Mouse (Mus musculus): ENCODE results near the gene Sh3glb2.

Gene Sh3glb2

DNA sequence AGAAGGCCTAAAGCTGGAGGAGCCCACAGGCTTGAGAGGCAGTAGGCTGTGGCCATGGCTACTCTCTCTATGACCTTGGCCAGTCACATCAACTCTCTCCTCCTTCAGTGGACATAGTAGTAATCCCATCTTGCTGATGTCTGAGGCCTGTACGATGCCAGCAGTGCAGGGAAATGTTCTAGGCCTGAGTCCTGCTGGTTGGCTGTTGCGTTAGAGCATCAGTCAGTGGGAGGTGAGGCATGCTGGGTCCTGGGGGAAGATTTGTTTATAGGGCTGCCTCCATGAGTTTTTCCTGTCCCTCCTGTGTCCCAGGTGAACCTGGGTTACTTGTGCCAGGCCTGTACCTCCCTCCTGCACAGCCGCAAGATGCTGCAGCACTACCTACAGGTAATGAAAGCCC, 17.1 kb downstream of the Sh3glb2 start:
- no peak for DNase-seq (ENCODE audit: low spot score)

DNA sequence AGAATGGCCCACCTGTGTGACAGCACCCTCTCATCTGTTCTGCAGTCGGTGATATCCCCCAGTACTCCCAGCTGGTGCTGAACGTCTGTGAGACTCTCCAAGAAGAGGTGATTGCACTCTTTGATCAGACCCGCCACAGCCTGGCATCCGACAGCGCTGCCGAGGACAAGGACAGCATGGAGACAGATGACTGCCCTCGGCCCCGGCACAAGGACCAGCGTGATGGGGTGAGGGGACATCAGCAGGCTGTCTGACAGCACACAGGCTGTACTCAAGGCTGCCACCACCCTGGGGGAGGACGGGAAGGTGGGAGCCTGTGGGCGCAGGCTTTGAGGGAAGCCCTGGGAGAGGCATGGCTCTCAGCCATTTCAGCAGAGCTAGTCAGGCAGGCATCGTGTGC, 22.0 kb downstream of the Sh3glb2 start:
- no peak for DNase-seq (ENCODE audit: low spot score)

DNA sequence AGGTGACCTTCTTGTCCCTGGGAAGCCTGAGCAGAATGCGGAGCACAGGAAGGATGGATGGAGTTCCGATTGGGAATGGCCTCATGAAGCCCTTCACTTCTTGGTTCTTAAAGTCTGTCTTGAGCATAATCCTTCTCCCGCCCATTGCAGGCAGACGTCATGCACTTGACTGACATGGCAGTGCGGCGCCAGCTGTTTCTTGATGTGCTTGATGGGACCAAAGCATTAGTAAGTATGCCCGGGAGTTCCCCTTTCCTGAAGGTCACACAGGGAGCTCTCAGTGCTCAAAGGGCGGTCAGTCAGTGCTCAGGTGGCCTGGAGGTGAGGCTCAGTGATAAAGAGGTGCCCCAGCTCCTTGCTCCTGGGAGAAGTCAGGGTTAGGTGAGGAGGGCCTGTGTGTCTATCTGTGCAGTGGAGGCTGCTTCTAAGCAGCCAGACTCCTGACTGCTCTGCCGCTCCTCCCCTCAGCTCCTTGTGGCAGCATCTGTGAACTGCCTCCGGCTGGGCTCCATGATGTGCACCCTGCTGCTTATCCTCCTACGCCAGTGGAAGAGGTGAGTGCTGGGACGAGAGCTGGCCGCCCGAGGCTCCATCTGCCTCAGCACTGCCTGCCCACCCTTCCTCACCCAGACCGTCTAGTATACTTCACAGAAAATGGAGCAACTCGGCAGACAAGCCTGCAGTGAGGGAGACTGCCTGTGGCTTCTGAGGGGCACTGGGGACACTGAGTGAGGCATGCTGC, 22.8 kb downstream of the Sh3glb2 start:
- DNase-seq (ENCODE audit: low spot score): no peak

DNA sequence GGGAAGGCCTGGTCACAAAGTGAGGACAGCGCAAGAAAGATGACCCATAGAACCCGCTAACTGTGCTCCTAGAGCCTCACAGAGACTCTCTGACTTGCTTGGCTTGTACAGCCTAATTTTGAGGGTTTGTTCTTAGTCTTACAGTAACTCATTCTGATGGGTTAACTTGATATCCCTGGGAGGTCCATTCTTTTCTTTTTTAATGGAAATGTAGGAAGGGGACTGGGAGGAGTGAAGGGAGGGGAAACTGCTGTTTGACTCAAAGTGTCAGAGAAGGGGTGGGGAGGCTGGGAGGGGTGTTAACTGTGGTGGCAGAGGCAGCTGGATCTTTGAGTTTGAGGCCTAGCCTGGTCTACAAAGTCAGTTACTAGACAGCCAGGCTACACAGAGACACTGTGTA, 23.8 kb downstream of the Sh3glb2 start:
- DNase-seq (ENCODE audit: low spot score): no peak

DNA sequence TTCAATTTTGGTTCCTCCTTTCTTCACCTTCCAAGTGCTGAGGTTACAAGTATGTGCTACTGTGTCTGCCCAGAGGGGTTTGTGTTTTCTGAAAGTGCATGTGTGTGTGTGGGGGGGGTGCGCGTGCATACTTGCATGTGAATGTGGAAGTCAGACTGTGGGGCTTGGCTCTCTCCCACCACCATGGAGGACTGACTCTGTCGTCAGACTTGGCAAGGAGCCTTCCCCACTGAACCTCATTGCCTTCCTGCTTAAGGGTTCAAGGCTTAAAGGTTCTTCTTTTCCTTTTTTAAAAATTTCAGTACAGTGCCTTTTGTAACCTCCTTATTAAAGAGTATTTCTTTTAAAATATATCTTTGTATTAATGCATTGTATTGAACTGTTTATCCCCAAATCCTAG, 30.3 kb downstream of the Sh3glb2 start:
- no peak for DNase-seq (ENCODE audit: low spot score)

DNA sequence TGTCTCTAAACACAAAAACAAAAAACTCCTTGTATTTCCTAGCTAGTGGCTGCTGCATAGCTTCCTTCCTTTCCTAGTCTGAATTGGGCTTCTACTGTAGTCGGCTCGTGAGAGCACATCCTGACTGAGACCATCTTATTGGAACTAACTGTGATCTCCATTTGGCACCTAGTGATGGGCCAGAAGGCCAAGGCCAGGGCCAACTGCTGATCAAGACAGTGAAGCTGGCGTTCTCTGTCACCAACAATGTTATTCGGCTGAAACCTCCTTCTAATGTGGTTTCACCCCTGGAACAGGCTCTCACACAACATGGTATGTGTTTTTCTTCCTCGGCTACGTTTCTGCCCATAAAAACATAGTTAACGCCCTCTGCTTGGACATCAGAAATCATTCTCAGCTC, 31.9 kb downstream of the Sh3glb2 start:
- no peak for DNase-seq (ENCODE audit: low spot score)

DNA sequence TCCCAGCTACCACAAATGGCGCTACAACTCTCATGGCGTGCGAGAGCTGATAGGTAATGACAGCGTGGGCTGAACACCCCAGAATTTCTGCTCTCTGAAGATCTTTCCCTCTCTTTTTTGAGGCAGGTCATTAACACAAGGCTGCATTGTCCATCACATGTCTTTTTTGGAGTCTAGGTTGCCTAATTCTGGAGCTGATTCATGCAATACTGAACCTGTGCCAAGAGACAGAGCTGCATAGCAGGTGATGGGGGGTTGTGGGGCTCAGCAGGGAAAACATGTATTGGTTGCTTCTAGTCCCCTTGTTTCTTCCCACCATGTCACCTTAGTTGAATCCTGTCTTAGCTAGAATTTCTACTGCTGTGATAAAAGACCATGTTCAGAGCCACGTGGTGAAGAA, 33.8 kb downstream of the Sh3glb2 start:
- no peak for DNase-seq (ENCODE audit: low spot score)

DNA sequence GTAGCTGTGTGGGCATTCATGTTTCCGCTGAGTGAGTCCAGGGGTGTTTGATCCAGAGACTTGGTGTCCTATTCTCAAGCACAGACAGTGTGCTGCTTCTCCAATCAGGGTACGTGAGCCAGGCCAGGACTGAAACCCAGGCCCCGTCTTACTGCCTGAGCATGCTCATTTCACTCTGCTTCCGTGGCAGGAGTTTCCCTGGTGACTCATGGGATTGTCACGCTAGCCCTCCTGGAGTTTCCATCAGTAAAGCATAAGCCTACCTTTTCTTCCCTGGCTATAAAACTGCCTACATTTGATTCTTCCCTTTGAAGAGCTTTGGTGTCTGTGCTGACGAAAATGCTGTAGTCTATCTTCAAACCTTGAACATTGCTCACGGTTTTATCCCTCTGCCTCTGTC, 36.0 kb downstream of the Sh3glb2 start:
- DNase-seq (ENCODE audit: low spot score): no peak

DNA sequence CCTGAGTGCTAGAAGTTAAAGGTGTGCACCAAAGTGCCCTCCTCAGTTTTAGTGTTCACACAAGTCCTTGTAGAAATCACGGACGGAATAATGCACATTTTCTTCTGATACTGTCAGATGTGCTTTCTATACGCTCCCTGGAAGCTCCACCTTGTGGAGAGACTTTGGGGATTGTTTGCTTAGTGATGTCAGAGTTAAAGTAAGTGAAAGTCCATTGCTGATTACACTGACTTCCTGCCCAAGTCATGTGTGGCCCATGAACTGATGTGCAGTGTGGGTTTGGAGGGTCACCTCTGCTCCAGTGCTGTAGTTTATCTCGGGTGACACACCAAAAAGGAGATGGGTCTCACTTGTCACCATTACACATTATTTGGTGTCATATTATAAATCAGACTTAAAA, 39.9 kb downstream of the Sh3glb2 start:
- DNase-seq (ENCODE audit: low spot score): no peak

DNA sequence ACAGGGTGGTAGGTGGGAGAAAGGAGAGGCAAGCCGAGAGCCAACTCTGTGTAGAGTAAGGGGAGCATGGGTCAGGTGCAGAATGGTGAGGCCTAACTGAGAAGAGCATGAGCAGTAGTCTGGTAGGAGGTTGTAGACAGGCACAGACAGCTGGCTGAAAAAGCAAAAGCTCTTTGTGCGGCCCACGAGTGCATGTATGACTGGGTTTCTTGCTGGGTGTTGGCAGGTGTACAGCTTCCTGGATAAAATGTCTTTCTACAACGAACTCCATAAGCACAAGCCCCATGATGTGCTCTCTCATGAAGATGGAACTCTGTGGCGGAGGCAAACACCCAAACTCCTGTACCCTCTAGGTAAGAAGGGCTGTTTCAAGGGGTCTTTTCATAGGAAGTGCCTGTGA, 42.2 kb downstream of the Sh3glb2 start:
- DNase-seq (ENCODE audit: low spot score): no peak

DNA sequence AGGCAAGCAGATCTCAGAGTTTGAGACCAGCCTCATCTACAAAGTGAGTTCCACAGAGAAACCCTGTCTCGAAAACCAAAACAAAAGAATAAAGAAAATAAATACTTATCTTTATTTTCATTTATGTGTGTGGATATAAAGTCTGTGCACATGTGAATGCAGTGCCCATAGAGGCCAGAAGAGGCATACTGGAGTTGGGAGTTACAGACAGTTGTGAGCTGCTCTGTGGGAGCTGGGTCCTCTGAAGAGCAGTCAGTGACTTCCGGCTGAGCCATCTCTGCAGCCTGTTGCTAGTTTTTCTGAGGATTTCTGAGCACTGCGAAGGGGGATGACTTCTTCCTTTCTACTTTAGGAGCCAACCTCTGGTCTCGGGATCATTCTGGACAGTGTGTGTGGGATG, 43.0 kb downstream of the Sh3glb2 start:
- DNase-seq (ENCODE audit: low spot score): no peak

DNA sequence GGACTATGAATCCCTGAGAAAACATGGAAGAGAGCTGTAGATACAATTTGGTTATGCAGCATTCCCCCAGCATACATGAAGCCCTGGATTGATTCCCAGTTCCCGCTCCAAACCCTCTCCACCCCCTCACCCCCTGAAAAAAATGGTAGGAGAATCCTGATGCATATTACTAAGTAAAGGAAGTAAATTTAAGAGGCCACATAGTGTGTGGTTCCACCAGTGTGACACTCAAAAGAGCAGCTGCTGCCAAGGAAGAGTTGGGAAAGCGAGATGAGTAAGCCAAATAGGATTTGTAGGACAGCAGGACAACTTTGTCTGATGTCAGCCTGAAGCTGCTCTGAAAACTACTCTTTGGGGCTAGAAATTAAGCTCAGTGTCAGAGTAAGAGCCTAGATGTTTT, 47.7 kb downstream of the Sh3glb2 start:
- no peak for DNase-seq (ENCODE audit: low spot score)

DNA sequence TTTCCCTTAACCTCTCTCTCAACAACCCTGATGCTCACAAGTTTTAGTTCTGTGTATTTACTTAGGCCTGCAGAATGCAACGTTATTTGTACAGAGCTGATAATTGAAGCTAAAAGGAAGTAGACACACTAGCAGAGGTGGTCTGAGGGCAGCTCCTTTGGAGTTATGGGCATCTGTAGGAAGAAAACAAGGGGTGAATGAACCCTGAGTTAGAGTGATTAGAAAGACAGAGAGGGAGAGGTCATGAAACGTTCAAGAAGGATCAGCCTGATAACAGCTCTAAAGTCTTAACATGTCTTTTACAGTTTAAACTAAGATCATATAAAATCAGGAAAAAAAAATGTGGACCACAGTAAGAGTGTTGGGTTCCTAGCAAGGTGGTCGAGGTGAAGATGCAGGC, 49.8 kb downstream of the Sh3glb2 start:
- DNase-seq (ENCODE audit: low spot score): no peak

DNA sequence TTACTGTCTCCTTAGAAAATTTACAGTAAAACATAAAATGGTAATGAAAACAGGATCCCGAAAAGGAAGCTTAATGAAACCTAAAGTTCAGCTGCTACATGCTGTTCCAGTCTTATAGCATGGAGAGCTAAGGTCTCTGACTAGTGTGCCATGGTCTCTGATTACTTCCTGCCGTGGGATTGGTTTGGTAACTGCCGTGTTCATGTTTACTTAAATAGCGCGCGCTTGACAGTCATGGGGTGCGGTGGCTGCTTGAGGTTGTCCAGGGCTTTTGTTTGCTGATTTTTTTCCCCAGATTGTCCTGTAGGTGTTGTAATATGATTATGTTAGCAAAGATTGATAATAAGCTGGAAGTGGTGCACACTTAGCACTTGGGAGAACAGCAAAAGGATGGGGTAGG, 53.0 kb downstream of the Sh3glb2 start:
- no peak for DNase-seq (ENCODE audit: low spot score)

DNA sequence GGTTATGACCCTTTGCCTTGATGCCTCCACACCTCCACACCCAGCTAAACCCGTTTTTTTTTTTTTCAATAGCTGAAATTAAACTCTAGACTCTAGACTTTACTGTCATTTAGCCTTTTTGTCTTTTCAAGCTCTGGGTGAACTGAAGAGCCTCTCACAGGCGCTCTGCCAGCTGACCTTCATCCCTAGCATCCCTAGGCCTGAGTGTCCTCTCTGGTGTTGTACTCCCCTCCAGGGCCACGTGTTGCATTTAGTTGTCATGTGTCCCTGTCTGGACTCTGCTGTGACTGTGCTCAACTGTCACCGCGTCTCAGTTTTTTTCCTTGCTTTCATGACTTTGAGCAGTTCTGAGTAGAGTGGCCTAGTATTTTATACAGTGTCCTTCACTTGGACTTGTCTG, 59.2 kb downstream of the Sh3glb2 start:
- DNase-seq (ENCODE audit: low spot score): no peak

DNA sequence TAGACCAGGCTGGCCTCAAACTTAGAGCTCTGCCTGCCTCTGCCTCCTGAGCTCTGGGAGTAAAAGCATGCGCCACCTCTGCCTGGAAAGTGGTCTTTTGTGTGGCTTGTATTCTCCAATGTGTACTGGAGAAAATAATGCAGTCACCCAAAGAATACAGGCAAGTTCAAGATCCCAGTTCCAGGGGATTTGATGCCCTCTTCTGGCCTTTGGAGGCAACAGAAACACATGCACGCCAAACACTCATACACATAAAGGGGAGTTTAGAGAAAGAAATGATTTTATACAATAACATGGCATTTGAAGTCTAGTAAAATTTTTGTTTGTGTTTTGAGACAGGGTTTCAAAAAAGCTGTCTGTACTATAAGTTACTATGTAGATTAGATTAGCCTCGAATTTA, 59.6 kb downstream of the Sh3glb2 start:
- DNase-seq (ENCODE audit: low spot score): no peak

Measured in urinary bladder, postnatal 14 days (tissue).